Mouse (Mus musculus): ENCODE data around the gene Fam170b. TPM values are rescaled to one million over a fixed set of nuclear protein-coding genes. Genes with fewer than 3 reads are reported as not detected.

The Fam170b gene
- total and polyA plus RNA-seq, 3 experiments: not detected

GRCm38 (mm10) chr14:32877549-32877948 lies 43.8 kb downstream of the Fam170b start:
- no peak overlapping the region for H3K27ac ChIP-seq (ENCODE audit: control insufficient read depth, low read depth, low read length)
- no peaks in the 10 kb centered on the region for H3K27me3 ChIP-seq (ENCODE audit: control insufficient read depth in 1 of 2, insufficient read depth in 2 of 2, low read length in 2 of 2)
- H3K9me3 ChIP-seq (replicated peaks; ENCODE audit: insufficient read depth, low read length): no peaks in the 10 kb centered on the region
- no peak overlapping the region for H3K4me3 ChIP-seq (ENCODE audit: control insufficient read depth in 1 of 2, insufficient read depth in 1 of 2, low read depth in 2 of 2, low read length in 2 of 2)
- H3K4me1 ChIP-seq (ENCODE audit: control insufficient read depth in 1 of 2, insufficient read depth in 2 of 2, low read length in 2 of 2): no peaks in the 10 kb centered on the region
- no peaks in the 10 kb centered on the region for H3K79me2 ChIP-seq (ENCODE audit: control insufficient read depth, insufficient read depth, low read length, poor library complexity)
- no peaks in the 10 kb centered on the region for H3K36me3 ChIP-seq (ENCODE audit: control insufficient read depth in 1 of 2, insufficient read depth in 2 of 2, low read length in 2 of 2)
- no peak for DNase-seq (ENCODE audit: low read depth, low spot score)
- no peak overlapping the region for H3K9ac ChIP-seq (ENCODE audit: control insufficient read depth, low read depth, low read length, poor library complexity, severe bottlenecking)
- no peak for TF ChIP-seq USF1 (IDR thresholded peaks at IDR 0.05; ENCODE audit: low read depth, low read length)
- TF ChIP-seq CHD1 (IDR thresholded peaks at IDR 0.05; ENCODE audit: low read depth, low read length): no peak
- no peak for TF ChIP-seq MYC (IDR thresholded peaks at IDR 0.05; ENCODE audit: low read depth, low read length)
- TF ChIP-seq MAZ (IDR thresholded peaks at IDR 0.05; ENCODE audit: low read depth, low read length): no peak
- TF ChIP-seq CHD2 (IDR thresholded peaks at IDR 0.05; ENCODE audit: low read length): no peak
- TF ChIP-seq E2F4 (IDR thresholded peaks at IDR 0.05; ENCODE audit: borderline replicate concordance, low read depth, low read length): no peak
- TF ChIP-seq GABPA (IDR thresholded peaks at IDR 0.05; ENCODE audit: low read depth, low read length): no peak
- no peak for TF ChIP-seq ZC3H11A (IDR thresholded peaks at IDR 0.05; ENCODE audit: low read depth, low read length)
- no peak for TF ChIP-seq EP300 (IDR thresholded peaks at IDR 0.05; ENCODE audit: low read depth in 1 of 2, low read length in 2 of 2)
- TF ChIP-seq MYB (IDR thresholded peaks at IDR 0.05; ENCODE audit: low read depth, low read length): no peak
- TF ChIP-seq JUND (IDR thresholded peaks at IDR 0.05; ENCODE audit: low read depth, low read length): no peak
- no peak for TF ChIP-seq MXI1 (IDR thresholded peaks at IDR 0.05; ENCODE audit: low read depth, low read length)
- no peak for TF ChIP-seq ELF1 (IDR thresholded peaks at IDR 0.05; ENCODE audit: low read depth, low read length)
- TF ChIP-seq ETS1 (IDR thresholded peaks at IDR 0.05; ENCODE audit: low read depth, low read length): no peak
- no peak for TF ChIP-seq TAL1 (IDR thresholded peaks at IDR 0.05; ENCODE audit: low read length)
- no peak for TF ChIP-seq ZMIZ1 (IDR thresholded peaks at IDR 0.05; ENCODE audit: low read depth, low read length)
- no peak for TF ChIP-seq BHLHE40 (IDR thresholded peaks at IDR 0.05; ENCODE audit: borderline replicate concordance, low read depth, low read length)

- no peak overlapping the region for H3K27ac ChIP-seq (ENCODE audit: control insufficient read depth, low read depth, low read length)
- H3K4me3 ChIP-seq (ENCODE audit: control insufficient read depth in 1 of 2, insufficient read depth in 1 of 2, low read depth in 2 of 2, low read length in 2 of 2): no peak overlapping the region
- no peaks in the 10 kb centered on the region for H3K79me2 ChIP-seq (ENCODE audit: control insufficient read depth, insufficient read depth, low read length, poor library complexity)
- no peaks in the 10 kb centered on the region for H3K4me1 ChIP-seq (ENCODE audit: control insufficient read depth in 1 of 2, insufficient read depth in 2 of 2, low read length in 2 of 2)
- no peaks in the 10 kb centered on the region for H3K36me3 ChIP-seq (ENCODE audit: control insufficient read depth in 1 of 2, insufficient read depth in 2 of 2, low read length in 2 of 2)
- no peaks in the 10 kb centered on the region for H3K9me3 ChIP-seq (replicated peaks; ENCODE audit: insufficient read depth, low read length)
- H3K27me3 ChIP-seq (ENCODE audit: control insufficient read depth in 1 of 2, insufficient read depth in 2 of 2, low read length in 2 of 2): no peaks in the 10 kb centered on the region
- TF ChIP-seq ZC3H11A (IDR thresholded peaks at IDR 0.05; ENCODE audit: low read depth, low read length) (no peak), TBP (IDR thresholded peaks at IDR 0.05; ENCODE audit: low read depth, low read length) (no peak), USF1 (IDR thresholded peaks at IDR 0.05; ENCODE audit: low read depth, low read length) (no peak), NRF1 (IDR thresholded peaks at IDR 0.05; ENCODE audit: insufficient read depth, low read depth, low read length, poor library complexity, severe bottlenecking) (no peak), USF2 (IDR thresholded peaks at IDR 0.05; ENCODE audit: borderline replicate concordance in 1 of 2, insufficient read depth in 1 of 2, low read depth in 1 of 2, low read length in 2 of 2) (no peak), CHD2 (IDR thresholded peaks at IDR 0.05; ENCODE audit: low read length) (no peak)
- no peak overlapping the region for H3K9ac ChIP-seq (ENCODE audit: control insufficient read depth, low read depth, low read length, poor library complexity, severe bottlenecking)
- DNase-seq (ENCODE audit: low read depth, low spot score): no peak
Measured at GRCm38 (mm10) chr14:32880332-32880731, 46.6 kb downstream of the Fam170b start.

Measured in MEL (cell line).